Mouse (Mus musculus) testis, postnatal 10 days (tissue): Measurements from ENCODE around the gene Abcc1.

Experiments
- DNase-seq: peaks from one replicate; pipeline ENCODE4 v3.0.0; 2021; ENCODE audit warnings: low spot score

Abcc1 gene

DNA sequence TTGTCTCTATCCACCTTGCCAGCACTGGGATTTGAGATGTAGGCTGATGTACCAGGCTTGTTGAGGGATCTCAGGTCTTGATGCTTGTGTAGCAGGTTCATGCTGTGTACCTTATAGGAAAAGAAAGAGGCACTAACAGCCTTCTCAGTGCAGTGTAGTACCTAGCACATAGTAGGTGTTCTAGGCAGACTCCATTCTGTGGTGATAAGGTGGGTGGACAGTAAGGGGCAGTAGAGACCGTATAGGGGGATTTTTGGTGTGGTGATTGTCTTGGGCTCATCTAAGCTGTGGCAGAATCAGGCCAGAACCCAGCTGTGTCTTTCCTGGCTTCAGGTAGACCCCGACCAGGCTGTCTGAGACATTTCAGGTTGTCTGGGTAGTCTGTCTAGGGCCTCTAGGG, 15.0 kb downstream of the Abcc1 start:
- DNase-seq = no peak

DNA sequence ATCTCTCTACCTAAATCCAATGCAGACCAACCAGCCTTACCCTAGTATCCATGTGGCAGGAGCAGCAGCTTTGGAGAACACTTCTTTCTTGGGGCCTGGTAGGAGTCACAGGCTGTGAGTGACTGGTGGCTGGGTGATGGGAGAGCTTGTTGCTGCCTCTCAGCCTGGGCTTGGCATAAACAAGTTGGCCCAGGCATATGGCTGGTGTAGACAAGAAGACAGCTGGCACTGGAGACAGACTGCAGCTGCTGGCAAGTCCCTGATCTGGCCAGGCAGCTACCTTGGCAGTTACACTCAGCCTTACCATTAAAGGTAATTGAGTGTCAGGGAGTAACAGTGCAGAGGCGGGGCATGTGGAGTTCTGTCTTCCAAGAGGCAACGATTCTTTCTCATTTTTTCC, 16.0 kb downstream of the Abcc1 start:
- no peak for DNase-seq

DNA sequence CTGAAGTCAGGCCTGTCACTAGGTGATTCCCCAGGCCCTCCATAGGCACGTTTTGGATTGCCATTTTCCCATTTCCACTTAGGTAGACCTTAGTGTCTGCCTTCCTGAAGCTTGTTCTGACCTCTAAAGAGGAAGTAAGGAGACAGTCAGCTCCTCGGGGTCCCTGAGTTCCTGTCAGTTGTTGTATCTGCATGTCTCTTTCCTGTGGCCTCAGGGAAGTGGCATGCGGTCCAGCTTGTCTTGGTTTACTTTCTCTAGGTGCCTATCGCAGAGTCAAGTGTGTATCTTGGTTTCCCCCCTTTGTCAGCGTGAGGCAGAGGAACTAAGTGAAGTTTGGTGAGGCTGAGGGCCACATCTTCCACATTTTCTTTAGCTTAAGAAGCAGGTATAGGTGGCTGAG, 17.3 kb downstream of the Abcc1 start:
- no peak for DNase-seq

DNA sequence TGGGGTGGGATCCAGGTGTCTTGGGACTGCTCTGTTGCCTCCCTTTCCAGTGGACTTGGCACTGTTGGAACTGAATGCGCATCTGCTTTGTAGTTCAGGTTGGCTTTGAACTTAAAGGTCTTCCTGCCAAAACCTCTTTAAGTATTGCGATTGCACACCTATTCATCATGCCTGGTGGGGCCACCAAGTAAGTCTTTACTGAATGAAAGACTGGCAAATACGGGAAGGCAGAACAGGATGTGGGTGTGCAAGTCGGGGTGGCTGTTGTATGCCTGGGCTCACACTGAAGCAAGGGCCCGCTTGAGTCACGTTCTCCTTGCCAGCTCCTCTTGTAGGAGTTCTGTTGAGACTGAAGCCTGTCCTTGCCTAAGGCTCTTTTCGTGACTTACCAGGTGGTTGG, 18.5 kb downstream of the Abcc1 start:
- no peak for DNase-seq

DNA sequence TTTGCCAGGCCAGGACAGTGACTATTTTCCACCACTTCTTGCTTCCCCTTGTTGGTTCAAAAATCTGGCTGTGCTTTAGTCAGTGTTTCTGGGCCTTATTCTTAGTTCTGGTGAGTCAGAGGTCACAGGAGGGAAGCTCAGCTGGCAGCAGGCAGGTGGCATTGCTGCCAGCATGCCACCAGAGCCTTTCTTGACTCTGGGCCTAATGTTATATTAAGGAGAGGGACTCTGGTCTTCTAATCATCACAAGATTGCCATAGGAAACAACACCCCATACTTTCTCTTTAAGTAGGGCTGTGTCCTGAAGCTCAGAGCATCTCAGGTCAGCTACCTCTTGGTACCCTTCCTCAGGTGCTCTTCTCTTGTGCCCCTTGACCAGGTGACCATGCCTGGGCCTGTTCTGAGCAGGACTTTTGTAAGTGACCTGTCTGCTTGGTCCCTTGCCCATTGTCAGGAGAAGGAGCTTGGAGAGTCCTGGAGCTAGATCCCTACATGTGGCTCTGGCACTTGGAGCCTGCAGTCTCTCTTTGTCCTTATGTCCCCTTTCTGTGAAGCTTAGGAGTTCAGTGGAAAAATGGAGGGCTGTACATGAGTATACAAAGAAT, 19.8 kb downstream of the Abcc1 start:
- DNase-seq = no peak

DNA sequence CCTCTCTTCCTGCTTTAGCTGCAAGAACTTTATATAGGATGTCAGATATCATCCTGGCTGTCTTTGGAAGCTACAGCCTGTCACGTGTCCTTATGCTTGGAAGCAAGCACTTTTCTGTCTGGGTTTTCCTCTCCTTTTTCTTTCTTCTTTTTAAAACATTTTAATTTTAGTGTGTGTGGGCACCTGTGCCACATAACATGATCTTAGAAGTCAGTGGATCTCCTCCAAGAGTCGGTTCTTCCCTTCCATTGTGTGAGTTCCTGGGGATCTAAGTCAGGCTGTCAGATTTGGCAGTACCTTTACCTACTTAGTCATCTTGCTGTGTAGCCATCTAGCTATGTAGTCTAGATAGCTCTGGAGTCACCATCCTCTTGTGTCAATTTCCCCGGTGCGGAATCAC, 37.9 kb downstream of the Abcc1 start:
- no peak for DNase-seq

DNA sequence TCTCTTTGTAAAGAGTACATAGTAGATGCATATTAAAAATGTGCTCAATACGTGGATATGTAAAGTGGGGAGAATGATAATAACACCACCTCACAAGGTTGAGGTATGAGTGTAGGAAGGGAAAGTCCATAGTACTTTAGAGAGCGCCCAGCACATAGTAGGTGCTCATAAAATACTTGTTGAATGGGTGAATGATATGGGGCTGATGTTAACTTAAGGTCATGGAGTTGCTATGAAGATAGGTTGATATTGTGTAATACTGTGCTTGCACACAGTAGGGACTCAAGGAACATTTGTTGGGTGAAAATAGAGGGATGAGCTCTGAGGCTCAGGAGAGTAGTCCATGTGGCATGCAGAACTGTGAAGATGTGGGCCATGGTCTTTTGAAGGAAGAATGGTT, 42.1 kb downstream of the Abcc1 start:
- DNase-seq = no peak

DNA sequence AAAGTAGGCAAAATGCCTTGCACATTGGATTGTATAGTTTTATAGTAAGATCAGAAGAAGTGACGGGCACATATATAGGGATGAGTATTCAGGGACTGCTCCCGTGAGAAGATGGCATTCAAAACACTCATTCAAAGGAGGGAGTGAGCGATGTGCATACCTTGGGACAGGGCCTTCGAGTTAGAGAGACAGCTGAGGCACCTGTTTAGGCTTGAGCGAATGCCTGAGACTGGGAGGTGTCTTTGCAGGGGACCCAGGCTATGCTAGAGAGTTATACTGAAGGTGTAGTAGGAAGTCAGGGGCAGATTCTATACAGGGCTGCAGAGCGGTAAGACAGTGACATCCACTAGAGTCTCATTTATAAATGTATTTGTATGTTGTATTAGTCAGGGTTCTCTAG, 44.3 kb downstream of the Abcc1 start:
- DNase-seq = no peak

DNA sequence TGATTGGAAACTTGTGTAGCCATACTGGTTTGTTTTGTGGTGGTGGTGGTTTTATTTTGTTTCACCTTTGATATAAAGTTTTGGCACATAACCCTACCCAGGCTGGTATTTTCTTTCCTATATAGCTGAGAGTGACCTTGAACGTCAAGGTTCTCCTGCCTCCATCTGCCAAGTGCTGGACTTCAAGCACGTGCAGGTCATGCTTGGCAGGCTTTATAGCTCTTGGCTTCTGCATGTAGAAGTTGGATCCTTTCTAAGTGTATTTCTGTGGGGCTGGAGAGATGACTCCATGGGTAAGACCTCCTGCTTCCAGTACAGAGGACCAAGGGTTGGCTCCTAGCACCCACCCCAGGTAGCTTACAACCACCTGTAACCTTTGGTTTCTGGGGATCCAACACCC, 47.8 kb downstream of the Abcc1 start:
- DNase-seq = peak; percentile 16

DNA sequence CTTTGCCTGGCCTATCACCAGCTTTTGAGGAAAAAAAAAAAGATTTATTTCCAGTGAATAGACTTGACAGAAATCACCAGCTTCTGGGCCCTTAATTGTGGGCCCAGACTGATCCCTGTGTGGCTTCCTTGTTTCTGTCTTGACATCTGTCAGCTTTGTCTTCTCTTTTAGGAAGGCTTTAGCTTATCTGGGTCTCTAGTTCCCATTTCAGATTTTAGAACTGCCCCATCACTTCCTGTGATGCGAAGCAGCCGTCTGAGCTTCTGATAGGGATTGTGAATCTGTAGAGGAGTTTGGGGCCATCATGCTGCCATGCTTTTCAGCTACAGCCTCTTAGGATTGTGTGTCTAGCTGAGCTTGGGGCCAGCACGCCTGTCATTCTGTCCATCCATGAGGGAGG, 48.4 kb downstream of the Abcc1 start:
- no peak for DNase-seq

DNA sequence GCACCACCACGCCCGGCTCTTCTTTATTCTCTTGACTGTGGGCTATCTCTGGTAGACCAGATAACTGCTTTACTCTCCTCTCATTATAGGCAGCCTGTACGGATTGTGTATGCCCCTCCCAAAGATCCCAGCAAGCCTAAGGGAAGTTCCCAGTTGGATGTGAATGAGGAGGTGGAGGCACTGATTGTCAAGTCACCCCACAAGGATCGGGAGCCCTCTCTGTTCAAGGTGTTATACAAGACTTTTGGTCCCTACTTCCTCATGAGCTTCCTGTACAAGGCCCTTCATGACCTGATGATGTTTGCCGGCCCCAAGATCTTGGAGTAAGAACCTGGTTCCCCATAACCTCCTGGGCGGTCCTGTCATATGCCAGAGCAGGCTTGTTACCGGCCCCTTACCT, 49.3 kb downstream of the Abcc1 start:
- peak; percentile 29 for DNase-seq

DNA sequence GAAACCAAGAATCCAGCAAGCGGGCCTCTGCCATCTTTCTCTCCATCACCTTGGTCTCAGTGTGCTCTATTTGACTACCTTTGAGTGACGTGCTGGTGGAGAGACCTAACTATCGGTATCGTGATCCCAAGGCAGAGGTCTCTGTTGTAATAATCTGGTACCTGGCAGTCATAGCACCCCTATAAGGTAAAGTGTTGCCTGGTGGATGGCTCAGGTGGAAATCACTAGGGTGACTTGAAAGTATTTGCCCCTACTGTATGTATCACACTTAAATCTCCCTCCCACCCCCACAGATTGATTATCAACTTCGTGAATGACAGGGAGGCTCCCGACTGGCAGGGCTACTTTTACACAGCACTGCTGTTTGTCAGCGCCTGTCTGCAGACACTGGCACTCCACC, 49.8 kb downstream of the Abcc1 start:
- DNase-seq = peak; percentile 35

DNA sequence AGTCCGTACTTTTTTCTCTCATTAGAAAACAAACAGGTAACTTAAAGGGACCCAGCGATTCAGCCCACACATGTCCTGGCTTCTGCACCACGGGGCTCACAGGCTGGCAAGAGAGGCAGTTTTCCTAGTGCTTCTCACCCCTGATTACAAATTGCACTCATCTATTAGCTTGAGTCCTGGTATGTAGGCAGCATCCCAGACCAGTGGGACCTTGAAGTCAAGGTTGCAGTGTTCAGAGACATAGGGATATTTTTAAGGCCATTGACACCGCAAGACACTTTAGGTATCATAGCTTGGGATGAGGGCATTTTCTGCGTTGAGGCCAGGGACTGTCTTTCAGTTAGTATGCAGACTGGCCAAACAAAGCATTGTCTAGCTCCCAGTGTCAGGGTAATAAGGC, 51.2 kb downstream of the Abcc1 start:
- DNase-seq = peak; percentile 28

DNA sequence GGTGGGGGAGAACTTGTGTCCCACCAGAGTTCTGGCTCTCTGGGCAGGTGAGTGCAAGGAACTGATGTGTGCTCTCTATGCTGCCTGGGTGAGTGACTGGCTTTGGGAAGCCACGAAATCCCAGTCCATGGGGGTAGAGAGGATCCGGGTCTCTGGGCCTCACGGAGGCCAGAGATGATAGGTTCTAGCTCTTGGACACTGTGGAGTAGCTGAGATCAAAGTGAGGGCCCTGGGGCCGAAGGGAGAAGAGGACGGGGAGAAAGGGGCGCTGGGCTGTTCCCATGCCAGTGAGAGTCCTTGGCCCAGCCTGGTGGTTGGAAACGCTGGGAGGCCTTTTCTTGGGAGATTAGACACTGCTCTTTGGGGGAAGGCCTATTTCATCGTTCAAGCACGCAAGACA, 53.8 kb downstream of the Abcc1 start:
- DNase-seq = peak; percentile 35

DNA sequence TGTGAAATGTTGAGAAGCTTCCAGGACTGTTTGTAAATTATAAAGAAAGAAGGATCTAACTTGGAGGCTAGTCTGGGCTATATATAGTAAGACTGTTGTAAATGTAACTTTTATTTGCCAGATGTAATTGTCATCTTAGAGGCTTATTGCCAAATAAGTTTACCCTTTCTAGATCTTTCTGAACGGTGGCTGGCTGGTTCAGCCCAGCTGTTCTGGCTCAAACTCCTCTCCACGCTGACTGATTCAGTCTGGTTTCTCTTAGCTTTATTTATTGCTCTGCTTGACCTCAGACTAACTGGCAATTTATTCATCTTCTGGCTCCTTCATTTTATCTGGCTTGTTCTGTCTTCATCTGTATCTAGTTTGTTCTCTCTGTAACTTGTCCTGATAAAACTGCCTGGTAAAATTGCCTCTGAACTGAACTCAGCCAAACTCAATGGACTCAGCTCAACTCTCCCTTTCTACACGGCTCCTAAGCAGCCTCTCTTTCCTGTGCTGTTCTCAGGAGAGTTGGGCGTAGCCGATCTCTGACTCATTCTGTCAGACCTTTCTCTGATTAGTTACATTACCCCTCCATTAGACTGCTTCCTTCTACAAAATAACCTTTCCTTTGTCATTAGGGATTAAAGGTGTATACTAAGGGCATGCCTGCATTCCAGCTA, 55.7 kb downstream of the Abcc1 start:
- DNase-seq = peak; percentile 23

DNA sequence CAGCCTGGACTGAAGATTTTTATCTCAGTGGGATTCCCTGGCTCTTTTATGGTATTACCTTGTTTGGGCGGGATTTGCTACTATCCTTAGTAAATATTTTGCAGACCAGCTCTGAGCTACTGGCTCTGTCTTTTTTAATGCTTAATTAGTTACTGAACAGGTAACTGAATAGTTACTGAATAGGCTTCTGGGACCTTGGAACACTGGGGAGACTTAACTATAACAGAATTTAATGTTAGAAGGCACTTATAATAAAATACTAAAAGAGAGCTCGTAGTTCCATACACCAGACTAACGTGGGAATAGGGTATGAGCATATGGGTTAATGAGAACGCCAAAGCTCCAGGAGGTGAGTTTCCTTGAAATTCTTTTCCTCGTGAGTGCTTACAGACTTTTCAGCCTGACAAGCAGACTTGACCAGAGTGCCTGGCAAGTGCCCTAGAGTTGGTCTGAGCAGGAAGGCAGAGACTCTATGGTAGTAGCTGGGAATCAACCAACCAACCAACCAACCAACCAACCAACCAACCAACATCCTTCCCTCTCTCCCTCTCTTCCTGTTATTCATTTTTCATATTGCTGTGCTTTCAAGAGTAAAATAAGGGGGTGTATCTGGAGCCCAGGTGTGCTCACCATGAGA, 59.3 kb downstream of the Abcc1 start:
- peak; percentile 16 for DNase-seq

DNA sequence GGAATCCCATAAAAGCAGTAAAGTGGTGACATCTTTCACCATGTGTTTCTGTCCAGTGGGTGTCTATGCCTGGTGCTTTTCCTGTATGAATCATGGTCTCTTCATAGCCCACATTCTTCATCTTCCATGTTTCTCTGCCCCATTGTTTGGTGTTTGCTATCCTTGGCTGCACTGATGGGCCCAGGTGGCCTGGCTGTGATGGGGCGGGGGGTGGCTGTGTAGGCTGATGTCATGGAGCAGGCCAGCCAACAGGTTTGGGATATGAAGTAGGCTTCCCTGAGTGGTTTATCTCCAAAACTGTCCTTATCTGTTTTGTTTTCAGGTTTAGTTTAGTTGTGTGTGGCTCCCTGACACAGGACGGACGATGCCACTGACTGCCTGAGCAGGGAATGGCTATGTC, 60.7 kb downstream of the Abcc1 start:
- peak; percentile 28 for DNase-seq

DNA sequence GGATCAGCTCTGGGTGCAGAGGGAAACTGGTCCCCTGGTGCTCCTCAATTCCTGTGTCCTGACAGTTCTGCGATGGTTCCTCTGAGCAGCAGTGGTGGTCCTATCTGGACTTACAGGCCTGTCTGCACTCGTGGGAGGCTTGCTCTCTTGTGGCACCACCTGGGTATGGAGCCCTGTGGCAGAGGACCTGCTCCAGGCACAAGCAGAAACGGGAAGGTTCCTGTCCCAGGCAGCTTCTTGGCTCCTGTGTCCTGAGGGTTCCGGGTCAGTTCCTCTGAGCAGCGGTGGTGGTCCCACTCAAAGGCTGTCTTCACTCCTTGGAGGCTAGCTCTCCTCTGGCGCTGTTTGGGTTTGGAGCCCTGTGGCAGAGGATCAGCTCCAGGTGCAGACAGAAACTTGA, 68.0 kb downstream of the Abcc1 start:
- peak; percentile 37 for DNase-seq

DNA sequence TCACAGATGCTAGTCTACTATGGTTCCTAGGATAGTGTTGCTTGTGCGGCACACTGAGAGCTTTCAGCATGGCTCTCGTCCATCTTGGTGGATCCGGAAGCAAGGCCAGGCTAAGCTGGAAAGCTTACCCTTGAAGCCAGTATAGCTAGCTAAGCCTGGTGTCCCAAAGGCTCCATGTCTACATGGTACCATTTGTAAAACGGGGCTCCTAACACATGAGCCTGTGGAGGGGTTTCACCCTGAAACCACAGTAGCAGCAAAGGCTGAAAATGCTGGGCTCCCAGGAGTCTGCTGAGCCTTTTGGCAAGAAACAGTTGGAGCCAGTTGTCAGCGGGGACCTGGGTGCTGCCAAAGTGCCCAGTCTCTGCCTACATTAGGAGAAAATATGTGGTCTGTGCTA, 71.6 kb downstream of the Abcc1 start:
- no peak for DNase-seq

DNA sequence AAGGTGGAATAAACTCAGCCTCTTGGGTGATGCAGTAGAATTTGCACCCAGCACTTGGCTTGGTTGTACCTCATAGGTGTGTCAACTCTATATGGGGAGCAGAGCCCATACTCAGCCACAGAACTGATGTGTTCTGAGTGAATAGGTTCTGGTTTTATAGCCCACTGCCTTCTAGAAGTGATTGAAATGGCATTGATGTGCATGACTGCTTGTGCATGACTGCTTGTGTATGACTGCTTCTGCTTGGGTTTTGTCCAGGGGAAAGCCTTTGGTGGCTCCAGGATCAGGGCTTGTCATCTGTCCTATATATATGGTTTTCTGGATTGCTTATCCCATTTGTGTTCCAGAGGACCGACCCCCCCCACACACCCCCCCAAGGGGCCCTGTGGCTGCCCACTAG, 74.2 kb downstream of the Abcc1 start:
- peak; percentile 36 for DNase-seq

DNA sequence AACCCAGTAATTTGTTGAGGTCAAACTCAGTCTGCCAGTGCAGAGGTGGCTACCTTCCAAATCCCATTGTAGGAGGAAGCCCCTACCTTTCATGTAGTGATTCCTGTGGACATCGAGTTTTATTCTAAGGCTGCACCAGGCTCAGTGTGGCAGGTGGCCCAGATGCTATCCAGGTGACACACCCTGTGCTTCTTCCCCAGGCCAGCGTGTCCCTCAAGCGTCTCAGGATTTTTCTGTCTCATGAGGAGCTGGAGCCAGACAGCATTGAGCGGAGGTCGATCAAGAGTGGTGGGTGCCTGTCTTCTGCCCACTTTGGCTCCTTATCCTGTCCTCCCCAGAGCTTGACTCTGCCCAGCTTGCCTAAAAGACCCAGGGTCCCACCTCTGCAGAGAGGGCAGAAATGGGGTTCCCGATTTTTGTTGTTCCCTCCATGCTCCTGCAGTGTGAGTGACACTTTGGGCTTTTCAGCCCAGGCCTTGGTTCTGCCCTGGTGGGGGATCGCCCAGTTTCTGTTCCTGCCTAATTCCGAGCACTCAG, 76.2 kb downstream of the Abcc1 start:
- DNase-seq = peak; percentile 36

DNA sequence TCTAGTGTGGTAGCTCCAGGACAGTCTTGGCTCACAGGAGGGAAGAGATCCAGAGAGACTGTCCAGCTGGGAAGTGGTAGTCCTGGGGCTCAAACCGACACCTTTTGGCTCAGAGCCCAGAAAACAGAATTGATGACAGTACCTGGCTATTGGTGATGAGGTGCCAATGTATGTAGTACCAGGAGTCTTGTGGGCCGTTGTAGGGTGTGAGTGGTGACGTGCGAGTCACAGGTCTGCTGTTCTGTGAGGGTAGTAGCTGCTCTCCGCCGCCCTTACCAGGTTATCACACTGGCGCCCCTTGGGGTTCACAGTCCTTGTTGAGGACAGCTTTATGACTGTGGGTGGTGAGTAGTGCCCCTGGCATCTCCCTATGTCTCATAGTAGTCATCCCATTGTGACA, 77.2 kb downstream of the Abcc1 start:
- DNase-seq = peak; percentile 35

DNA sequence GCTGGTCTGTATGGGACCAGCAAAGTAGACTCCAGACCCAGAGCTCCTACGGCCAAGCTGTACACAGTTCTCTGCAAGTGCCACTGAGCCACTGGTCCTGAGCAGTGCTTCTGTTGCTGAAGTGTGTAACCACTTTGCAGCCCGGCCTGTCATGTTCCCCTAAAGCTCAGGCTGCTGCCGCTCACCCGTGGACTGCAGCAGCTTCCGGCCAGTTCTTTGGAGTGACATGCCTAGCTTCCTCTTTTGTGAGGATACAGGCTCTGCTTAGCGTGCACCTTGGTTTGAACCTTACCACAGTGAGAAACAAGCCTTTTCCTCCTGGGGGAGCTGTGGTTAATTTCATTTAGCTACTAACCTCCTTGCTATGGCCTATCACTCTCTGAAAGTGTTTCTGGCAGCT, 77.7 kb downstream of the Abcc1 start:
- peak; percentile 36 for DNase-seq
